Mouse (Mus musculus) layer of hippocampus, adult 9-11 months (tissue): ENCODE results near the gene Ptgfrn.

Source experiments
- DNase-seq: peaks from one replicate; pipeline ENCODE4 v3.0.0; 2022

Gene Ptgfrn

GRCm38 (mm10) chr3:101034509-101034908, 75.6 kb downstream of the Ptgfrn start:
- no peak for DNase-seq

- no peak for DNase-seq
Measured at GRCm38 (mm10) chr3:101033644-101034043, 76.4 kb downstream of the Ptgfrn start.

DNA sequence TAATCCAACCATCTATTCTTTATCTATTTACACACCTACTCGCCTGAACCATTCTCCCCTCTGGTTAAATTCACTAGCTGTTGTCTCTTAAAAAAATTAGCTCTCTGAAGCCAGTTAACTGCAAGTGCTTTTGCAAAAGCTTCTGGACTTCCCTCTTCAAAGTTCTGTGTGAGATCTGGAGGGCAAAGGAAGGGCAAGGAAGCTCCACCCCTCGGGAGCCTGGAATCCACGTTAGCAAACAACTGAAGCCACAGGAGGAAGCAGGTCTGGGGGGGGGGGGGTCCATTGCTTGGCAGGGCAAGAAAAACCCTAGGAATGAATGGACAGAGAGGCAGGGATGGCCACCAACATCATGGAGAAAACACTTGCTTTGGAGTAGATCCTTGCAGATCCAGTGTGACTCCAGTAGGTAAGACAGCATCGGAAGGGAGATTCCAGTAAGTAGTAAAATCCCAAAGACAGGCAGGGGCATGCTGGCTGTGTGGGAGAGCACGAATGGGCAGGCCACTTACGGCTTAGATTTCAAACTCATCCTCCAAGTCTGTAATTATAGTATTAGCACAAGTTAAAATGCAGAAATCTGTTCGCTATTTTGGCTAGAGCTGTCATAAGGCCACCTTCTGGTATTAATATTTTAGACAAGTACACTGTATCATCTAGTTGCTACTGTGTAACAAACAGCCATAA, 78.5 kb downstream of the Ptgfrn start:
- peak; percentile 34 for DNase-seq

- DNase-seq: peak; percentile 27
Measured at GRCm38 (mm10) chr3:101030630-101031029, 79.4 kb downstream of the Ptgfrn start.

GRCm38 (mm10) chr3:101029339-101029738, 80.7 kb downstream of the Ptgfrn start, which contains the start of gene Cd101:
Gene Cd101 (minus strand): TSS chr3:101029556.
- DNase-seq: no peak

DNA sequence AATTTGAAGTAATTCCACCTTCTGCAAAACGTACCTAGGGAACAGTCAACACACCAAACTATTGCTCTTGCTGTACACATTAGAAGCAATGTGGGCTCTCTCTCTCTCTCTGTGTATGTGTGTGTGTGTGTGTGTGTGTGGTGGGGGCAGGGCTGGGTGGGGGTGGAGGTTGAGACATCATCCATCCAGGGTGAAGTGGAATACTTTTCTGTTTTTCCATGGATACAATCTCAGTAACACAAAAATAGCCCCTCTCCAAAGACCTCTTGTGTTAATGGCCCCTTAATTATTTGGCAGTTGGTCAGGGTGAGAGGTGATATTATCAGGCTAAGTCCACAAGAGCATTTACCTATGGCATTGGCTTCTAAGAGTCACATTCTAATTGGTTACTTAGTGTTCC, 83.3 kb downstream of the Ptgfrn start:
- no peak for DNase-seq

DNA sequence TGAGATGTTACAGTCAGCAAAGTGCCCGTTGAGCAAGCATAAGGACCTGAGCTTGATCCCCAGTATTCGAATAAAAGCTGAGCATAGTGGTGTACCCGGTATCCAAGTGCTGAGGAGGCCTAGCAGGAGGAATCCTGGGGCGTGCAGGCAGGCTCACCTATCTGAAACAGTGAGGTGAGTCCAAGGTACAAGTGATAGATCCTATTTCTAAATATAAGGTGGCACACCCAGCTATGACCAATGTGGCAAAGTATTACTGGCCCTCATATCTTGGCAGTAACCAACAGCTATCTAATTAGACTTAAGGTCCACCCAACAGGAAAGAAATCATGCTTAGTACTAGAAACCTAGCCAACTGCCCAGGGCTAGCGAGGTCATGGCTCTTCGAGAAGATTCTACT, 87.1 kb downstream of the Ptgfrn start:
- DNase-seq: no peak

GRCm38 (mm10) chr3:101021481-101022051, 88.5 kb downstream of the Ptgfrn start:
- no peak for DNase-seq

- no peak for DNase-seq
Measured at GRCm38 (mm10) chr3:101021073-101021472, 89.0 kb downstream of the Ptgfrn start.

GRCm38 (mm10) chr3:101018494-101018893, 91.6 kb downstream of the Ptgfrn start:
- DNase-seq: no peak

DNA sequence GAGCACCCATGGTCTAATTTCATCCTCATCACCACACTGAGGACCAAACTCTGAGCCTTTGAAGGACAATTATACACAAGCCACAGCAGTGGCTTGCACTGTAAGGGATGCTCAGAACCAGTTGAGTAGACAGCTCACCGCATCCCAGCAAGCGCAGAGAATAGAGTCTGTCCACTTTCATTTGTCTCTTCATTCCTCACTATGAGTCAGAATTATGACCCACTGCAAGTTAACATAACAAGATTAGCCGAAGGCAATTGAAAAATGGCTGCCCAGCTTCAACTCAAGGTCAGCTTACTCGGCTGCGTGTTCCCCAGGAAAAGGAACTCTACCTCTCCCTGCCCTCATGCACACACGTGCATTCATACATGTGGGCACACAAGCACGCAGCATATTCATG, 94.0 kb downstream of the Ptgfrn start:
- DNase-seq: no peak

DNA sequence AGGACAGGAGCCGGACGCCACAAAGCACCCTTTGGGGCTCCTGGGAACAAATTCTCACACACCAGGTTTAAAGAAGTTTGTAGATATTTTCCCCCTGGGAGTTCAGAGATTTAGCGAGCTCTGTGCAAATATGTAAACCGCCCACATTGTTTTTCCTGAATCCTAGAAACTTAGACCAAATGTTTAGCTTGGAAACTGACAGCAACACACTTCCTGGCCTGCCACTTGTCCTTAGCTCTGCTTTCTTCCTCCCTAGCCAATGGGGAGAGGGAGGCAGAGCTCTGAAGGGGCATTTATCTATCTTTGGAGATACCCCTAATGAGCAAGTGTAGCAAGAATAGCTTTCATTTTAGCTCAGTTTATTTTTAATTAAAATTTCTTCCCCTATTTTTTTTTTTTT, 94.8 kb downstream of the Ptgfrn start:
- DNase-seq: no peak

GRCm38 (mm10) chr3:101013536-101013935, 96.5 kb downstream of the Ptgfrn start:
- no peak for DNase-seq

- DNase-seq: no peak
Measured at GRCm38 (mm10) chr3:101013005-101013404, 97.1 kb downstream of the Ptgfrn start.

- DNase-seq: no peak
Measured at GRCm38 (mm10) chr3:101012597-101012996, 97.5 kb downstream of the Ptgfrn start.

- DNase-seq: peak; percentile 57
Measured at GRCm38 (mm10) chr3:101012131-101012571, 97.9 kb downstream of the Ptgfrn start.

DNA sequence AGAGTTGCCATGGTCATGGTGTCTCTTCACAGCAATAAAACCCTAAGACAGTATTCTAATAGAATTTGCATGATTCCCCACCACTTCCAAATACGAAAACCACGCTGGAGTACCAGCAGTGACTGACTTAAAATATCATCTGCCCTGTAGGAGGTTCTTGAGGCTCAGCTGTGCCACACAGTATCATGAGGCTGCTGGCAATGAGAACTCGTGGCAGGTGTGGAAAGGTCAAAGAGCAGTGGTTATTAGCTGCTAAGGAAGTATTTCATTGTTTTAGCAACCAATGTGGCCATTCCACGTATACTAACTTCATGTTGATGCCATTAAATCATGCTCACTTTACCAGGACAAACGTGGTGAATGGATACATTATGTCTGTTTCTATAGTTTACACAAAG, 98.9 kb downstream of the Ptgfrn start:
- DNase-seq: no peak

- DNase-seq: no peak
Measured at GRCm38 (mm10) chr3:101010589-101011202, 99.4 kb downstream of the Ptgfrn start.

DNA sequence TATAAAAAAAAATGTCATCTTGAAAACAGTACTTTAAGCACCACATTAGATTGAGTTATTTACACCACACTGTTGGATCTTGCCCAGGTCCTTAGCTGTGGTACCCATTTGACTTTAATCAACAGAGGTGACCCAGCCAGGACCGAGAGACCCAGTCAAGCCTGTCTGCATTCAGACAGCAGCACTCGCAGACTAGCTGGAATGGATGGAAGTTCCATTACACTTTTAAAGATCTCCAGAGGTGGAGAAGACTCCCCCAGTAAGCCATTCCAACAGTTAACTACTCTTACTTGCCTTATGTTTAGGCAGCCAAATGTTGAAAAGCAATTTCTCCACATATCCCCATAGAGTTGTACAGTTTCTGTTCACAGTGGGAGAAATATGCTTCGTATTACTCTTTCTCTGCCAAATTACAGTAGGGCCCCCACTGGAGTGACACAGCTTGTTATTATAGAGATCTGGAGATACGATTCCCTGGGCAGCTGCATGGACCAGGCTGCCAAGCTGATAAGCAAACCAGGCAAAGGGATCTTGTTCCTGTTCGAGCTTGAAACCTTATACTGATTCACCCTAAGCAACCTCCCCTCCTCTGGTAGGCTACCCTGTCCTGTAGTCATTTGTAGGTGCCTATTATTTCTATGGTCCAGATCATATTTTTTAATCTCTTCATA, 102.8 kb downstream of the Ptgfrn start:
- DNase-seq: no peak

- DNase-seq: no peak
Measured at GRCm38 (mm10) chr3:101005392-101005791, 104.7 kb downstream of the Ptgfrn start.

GRCm38 (mm10) chr3:101003575-101004356, 106.3 kb downstream of the Ptgfrn start:
- peak; percentile 48 for DNase-seq

GRCm38 (mm10) chr3:100999732-101000131, 110.3 kb downstream of the Ptgfrn start:
- DNase-seq: no peak

DNA sequence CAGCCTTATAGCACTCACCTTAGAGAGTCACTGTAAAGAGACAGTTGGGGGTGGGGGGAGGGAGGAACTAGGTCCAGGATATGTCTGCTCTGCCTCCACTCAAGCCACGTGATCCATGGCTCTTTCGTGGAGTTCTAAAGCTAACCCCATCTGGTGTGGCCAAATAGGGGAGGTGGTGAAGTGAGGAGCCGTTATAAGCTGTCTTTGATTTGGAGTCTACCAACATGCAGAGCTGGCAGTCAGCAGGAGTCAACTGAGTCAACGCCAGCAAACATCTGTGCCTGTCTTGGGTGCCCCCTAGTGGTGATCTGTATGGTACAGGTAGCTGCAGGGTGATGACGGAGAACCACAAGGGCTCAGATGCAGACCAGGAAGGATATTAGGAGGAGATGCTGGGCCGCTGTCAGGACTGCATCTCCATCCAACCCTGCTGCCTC, 111.2 kb downstream of the Ptgfrn start:
- DNase-seq: peak; percentile 60
